Mouse (Mus musculus) lung, adult 10 weeks (tissue): ENCODE results near the gene Vps11. TPM values are rescaled to one million over a fixed set of nuclear protein-coding genes. Genes with fewer than 3 reads are reported as not detected.

ENCODE experiments used
- polyA plus RNA-seq: library from polyadenylated mRNA; stranded (reverse); fragments of 350-450 nt; fragmentation: Illumina TruSeq; extraction: RNeasy Lipid Tissue Mini Kit (QIAGEN cat#74804); gene quantifications from one replicate; pipeline ENCODE4 v1.2.3, GENCODE M21; 2014; ENCODE audit warnings: low read depth, low replicate concordance; ENCODE audit not compliant: insufficient read depth

The Vps11 gene
- polyA plus RNA-seq: 18.7 TPM

DNA sequence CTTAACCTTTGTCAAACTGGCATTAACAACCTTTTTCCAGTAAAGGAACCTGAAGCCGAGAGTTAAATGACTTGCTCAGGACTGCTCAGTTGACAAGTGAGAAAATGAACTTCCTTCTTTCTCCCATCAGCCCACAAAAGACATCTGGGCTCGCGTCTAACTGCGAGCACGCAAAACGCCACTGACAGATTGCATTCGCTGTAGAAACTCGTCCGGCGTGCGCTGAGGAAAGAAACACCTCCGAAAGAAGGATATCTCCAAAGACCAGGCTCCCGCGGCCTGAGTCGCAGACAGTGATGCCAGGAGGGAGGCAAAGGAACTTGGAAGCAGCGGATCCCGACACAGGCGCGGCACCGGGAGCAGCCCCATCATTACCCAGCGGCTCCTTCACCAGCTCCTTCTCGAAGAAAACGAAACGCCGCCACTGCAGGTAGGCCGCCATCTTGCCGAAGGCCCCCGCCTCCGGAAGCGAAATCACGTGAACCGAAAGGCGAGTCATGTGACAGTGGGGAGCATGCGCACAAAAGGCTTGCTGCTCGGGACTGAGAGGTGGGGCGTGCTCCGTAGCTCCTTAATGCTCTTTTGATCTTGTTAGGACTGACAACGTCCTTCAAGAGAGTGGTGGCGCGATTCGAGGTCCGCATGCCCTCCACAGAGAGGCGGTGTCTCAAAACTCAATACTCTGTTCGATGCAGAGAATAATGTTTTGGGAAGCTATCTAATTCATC lies at the start of gene Vps11:
Vps11 (minus strand) TSS at position 481 of the 728 bp plus-strand sequence.

DNA sequence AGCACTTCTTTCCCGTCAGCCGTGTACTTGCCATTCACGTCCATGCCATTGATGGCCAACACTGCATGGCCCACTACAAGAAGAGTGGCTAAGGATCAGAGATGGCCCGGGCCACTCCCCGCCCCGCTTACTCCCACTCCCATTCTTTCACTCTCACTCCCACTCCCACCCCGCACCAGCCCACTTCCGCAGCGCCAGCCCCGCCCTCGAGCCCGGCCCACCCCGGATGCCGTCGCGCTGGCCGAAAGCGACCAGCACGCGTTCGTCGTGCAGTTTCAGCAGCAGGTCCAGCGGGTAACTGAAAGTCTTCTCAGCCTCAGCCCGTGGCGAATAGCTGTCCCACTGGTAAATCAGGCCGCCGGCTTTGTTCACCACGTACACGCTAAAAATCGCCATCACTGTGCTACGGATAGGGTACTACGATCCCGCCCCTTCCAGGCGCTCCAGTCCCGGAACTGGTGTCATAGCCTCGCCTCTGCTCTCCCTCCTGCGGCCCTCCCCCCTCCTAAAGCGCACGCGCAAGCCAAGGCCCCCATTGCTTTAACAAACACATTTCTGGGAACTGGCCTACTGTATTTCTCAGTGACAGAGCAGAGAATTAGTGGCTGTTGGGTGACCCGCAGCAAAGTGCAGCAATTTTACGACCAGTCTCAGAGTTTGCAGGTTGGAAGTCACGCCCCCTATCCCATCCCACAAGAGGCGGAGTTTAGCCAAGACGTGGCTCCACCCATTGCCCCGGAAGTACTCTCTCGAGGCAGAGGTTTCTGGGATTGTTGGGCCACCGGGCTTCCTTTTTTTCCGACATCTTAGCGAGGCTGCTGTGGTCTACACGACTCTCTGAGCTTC lies 45.7 kb upstream of the Vps11 start, which contains the start of the genes Rps25 and Trappc4:
Rps25 (plus strand) TSS at position 234 of the 846 bp plus-strand sequence.
Trappc4 (minus strand) TSS at position 695 of the 846 bp plus-strand sequence.

DNA sequence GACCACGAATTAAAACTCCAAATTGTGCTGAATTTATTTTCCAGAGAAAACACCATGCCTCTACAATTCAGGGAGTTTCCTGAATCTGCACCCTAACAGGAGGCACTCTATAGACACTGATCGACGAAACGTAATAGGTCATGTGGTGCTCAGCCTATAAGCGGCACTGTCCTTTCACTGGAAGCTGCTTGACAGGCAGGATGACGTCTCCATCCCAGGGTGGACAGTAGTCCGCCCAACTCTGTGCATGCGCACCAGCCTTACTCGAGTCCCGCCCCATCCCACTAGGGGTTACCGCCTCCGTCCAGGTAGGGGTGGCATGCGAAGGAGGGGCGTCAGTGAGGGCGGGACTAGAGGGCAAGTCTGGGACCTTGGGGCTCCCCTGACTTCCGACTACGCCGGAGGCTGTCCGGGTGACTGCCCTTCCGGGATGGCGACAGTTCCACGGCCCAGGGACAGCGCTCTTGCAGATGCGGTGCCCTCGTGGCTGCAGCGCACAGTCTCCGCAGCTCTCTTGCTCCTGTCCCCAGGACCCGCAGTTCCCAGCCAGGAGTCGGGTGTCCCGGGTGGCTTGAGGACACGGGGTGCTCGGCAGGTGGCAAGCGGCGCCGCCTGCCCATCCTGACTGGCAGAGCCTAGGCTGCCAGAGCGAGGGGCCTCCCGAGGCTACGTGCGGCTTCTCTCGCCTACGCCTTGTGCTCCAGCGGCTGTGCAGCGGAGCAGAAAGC lies 35.4 kb upstream of the Vps11 start, which contains the start of gene Slc37a4:
Slc37a4 (plus strand) TSS at position 169 of the 728 bp plus-strand sequence.

DNA sequence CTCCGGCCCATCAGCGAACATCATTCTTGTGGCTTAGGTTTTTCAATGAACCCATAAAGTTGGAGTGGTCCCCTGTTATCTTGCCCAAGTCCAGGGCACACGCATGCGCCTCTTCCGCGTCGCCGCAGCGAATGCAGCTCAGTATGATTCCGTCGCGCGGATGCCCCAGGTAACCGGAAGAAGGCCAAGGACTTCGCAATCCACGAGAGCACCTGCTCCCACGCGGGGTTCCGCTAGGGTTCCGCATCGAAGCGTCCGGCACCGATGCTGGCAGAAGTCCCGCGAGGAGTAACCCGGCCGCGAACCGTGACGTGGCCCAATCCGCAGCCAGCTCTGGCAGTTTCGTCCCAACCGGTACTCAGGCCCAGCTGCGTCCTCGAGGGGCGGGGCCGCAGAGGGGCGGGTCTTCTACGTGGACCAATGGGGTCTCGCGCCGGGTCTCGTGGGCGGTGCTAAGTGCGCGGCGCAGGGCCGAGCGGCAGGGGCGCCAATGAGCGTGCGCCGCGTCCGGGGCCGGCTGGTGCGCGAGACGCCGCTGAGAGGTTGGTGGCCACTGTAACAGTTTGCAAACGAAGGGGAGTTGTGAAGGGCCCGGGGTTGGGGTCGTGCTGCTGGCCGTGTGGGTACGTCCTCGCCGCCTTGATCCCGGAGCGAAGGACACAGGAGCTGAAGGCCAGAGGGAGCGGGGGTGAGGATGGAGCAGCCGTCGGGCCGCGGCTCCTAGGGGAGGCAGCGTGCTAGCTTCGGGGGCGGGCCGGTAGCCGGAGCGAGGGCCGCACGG lies 17.8 kb upstream of the Vps11 start, which contains the start of gene Hyou1:
Hyou1 (plus strand) TSS at position 437 of the 781 bp plus-strand sequence.

DNA sequence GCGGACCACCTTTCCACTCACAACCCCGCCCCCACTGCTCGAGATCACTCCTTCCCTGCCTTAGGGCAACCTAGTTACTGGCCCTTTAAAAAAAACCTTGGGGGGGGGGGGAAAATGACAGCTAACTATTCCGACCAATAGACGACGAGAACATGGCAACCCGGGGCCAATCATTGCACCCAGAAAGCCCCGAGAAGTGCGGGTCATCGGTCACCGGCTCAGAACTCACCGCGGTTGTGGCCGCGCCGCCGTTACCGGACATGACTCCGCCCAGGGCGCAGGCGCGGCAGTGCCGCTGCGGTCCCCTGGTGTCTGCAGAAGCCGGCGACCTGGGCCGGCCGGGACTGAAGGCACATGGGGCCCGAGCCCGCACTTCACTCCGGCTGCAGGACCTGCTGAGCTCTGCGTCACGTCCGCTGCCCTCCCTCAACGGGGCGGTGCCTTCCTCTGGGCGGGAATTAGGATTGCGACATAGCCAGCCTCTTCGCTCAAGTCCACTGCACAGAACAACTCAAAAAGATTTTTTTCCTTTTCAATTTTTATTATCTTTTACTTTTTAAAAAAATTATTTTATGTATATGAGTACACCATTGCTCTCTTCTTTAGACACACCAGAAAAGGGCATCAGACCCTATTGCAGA lies 17.6 kb downstream of the Vps11 start, which contains the start of gene Hmbs:
Hmbs (minus strand) TSS at position 448 of the 641 bp plus-strand sequence.

DNA sequence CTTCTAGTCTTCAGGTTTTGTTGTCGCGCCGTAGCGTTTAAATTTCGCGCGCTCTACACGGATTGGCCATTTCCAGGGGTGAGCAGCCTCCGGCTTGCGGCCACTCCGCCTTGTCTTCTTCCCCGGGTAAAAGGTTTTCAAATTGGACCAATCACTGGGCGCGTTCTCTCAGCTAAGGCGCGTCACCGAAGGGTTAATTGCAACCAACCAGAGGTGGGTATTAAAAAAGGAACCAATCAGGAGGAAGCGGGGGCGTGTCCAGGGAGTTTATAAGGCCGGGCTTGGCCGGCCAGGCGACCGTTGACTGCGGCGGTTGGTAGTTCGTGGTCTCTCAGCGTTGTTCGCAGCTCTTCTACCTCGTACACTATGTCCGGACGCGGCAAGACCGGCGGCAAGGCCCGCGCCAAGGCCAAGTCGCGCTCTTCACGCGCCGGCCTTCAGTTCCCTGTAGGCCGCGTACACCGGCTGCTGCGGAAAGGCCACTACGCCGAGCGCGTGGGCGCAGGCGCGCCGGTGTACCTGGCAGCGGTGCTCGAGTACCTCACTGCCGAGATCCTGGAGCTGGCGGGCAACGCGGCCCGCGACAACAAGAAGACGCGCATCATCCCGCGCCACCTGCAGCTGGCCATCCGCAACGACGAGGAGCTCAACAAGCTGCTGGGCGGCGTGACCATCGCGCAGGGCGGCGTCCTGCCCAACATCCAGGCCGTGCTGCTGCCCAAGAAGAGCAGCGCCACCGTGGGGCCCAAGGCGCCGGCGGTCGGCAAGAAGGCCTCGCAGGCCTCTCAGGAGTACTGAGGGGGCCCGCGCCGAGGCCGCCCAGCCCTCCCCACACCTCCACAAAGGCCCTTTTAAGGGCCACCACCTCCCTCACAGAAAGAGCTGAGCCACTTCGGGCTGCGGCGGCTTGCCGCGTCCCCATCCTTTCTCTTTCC lies 26.8 kb downstream of the Vps11 start, which contains the start of gene H2afx:
H2afx (plus strand) TSS at position 299 of the 935 bp plus-strand sequence.

DNA sequence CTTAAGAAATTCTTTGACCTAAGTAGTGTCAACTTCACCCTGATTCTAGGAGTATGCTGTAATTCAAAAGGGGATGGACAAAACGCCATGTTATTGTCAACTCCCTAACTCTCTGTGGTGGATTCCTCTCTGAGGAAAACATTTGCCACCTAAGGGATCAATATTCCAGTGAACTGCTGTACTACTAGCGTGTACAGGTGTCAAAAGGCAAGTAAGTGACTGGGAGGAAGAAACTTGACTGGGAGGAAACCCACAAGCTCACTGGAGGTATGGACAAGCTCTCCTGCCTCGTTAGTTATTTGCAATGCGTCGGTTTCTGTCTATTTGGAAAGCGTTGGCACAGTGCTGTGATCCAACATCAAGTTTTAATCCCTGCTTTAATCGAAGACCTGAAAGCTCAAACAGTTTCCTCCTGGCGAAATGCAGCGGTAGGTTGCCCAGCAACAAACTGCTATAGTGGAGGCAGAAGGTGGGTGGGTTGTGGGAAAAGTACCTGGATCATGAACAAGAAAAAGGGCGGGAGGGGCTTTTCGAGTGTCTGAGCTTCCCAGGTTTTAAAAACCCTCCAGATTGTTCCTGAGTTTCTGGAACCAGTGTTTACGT lies 35.6 kb downstream of the Vps11 start, which contains the start of gene Dpagt1:
Dpagt1 (plus strand) TSS at position 252 of the 603 bp plus-strand sequence.

DNA sequence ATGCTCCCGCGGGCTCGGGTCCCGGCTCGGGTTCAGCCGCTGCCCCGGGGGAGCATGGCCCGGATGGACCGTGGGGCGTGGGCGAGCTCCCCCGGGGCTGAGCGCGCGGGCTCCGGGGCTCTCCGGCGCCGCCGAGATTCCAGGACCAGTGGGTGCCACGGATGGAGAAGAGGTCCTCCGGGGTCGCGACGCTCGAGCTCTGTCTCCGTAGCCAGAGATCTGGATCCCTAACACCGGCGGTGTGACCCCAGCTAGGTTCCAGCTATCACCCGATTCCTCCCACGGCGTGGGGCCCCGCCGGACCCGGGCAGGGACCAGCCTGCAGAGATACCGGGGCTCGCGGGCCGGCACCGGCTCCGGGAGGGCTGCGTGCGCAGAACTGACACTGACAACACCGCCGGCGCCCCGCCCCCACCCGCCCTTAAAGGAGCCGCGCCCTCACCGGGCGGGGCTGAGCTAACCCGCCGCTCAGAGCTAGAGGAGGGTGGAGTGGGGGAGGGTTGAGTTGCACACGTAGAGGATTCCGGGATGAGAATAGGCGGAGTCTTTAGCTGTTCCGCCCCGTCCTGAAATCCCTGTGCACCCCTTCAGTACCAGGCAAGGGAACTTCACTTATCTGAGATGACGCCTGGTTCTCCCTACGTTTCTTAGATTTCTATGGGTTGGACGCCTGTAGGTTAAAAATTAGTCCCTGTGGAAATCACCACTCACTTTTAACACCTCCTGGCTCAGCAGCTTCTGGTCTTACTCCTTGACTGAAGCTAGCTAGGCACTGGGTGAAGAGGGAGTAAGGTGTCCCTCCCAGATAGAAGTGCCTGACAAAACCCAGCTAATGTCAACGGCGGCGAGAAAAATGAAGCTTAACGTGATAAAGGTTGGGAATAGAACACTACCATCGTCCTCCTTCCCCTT lies 41.3 kb downstream of the Vps11 start, which contains the start of gene C2cd2l:
C2cd2l (minus strand) TSS at position 399 of the 912 bp plus-strand sequence.

DNA sequence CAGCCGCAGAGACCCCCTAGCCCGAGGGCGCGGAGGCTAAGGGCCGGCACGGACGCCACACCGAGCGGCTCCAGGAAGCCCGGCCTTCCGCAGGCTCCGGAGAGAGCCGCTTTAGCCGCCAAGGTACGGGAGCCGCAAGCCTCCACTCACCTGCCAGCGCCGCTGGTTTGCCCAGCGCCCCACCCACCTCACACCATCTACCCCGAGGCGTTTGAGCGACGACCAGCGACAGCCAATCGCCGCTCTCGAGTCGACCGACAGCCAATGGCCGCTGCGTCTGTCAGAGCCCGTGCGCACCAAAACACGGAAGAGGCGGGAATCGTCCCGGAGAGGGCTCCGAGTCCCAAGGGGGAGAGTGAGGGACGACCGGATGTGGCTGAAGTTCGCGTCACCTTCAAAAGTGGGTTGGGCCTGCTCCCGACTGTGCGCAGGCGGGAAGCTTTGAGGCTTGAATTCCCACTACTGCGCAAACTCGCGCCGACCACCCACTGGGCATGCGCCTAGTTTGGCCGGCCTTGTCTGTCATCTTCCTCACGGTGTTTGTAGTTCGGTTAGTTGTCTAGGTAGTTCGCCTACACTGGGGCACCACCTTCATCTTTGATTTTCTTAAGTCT lies 55.9 kb downstream of the Vps11 start, which contains the start of gene Hinfp:
Hinfp (minus strand) TSS at position 206 of the 614 bp plus-strand sequence.

Other genes starting within 250 kb of the Vps11 start
- gene Gm49380, start 248.2 kb downstream of the Vps11 start, polyA plus RNA-seq: not detected
- gene Rnf26, start 248.2 kb downstream of the Vps11 start, polyA plus RNA-seq: 8.9 TPM
- 131 TPM for gene Mcam, start 227.2 kb downstream of the Vps11 start, polyA plus RNA-seq
- gene Cbl, start 127.6 kb downstream of the Vps11 start, polyA plus RNA-seq: 8.7 TPM
- 174 TPM for gene Ccdc153, start 121.0 kb downstream of the Vps11 start, polyA plus RNA-seq
- gene Pdzd3, start 110.2 kb downstream of the Vps11 start, polyA plus RNA-seq: not detected
- 4.5 TPM for gene Nlrx1, start 93.1 kb downstream of the Vps11 start, polyA plus RNA-seq
- gene Abcg4, start 73.1 kb downstream of the Vps11 start, polyA plus RNA-seq: 0.10 TPM
- gene Hinfp, start 56.0 kb downstream of the Vps11 start, polyA plus RNA-seq: 7.0 TPM
- 13.7 TPM for gene C2cd2l, start 41.4 kb downstream of the Vps11 start, polyA plus RNA-seq
- gene Dpagt1, start 35.7 kb downstream of the Vps11 start, polyA plus RNA-seq: 18.8 TPM
- gene H2afx, start 27.0 kb downstream of the Vps11 start, polyA plus RNA-seq: 15.0 TPM
- 24.9 TPM for gene Hmbs, start 17.4 kb downstream of the Vps11 start, polyA plus RNA-seq
- 33.2 TPM for gene Hyou1, start 17.8 kb upstream of the Vps11 start, polyA plus RNA-seq
- 16.7 TPM for gene Slc37a4, start 35.2 kb upstream of the Vps11 start, polyA plus RNA-seq
- 2,045 TPM for gene Rps25, start 45.5 kb upstream of the Vps11 start, polyA plus RNA-seq
- 98.9 TPM for gene Trappc4, start 45.9 kb upstream of the Vps11 start, polyA plus RNA-seq
- 14.6 TPM for gene Ccdc84, start 56.9 kb upstream of the Vps11 start, polyA plus RNA-seq
- gene Foxr1, start 79.5 kb upstream of the Vps11 start, polyA plus RNA-seq: not detected
- 1.8 TPM for gene Upk2, start 93.3 kb upstream of the Vps11 start, polyA plus RNA-seq
- gene Bcl9l, start 121.2 kb upstream of the Vps11 start, polyA plus RNA-seq: 12.2 TPM
- gene Cxcr5, start 200.2 kb upstream of the Vps11 start, polyA plus RNA-seq: 7.2 TPM
- 38.7 TPM for gene Ddx6, start 243.2 kb upstream of the Vps11 start, polyA plus RNA-seq